Mouse (Mus musculus) bone marrow, adult 2 months (tissue): ENCODE measurements around the gene Mettl6. TPM values are rescaled to one million over a fixed set of nuclear protein-coding genes. Genes with fewer than 3 reads are reported as not detected.

Source experiments
- H3K27ac ChIP-seq: fragments of 200-500 bp; 2 replicates; pipeline ENCODE4 v1.5.1; 2012; ENCODE audit warnings: low read depth, mild to moderate bottlenecking, control low read depth, inconsistent platforms, low read length; ENCODE audit not compliant: control insufficient read depth, poor library complexity, insufficient read depth
- H3K4me1 ChIP-seq: fragments of 200-500 bp; 2 replicates; pipeline ENCODE4 v1.6.1; 2011; ENCODE audit warnings: low read length; ENCODE audit not compliant: control insufficient read depth, insufficient read depth
- H3K4me3 ChIP-seq: fragments of 200-500 bp; replicated peaks from 2 replicates; pipeline ENCODE3; 2011; ENCODE audit warnings: mild to moderate bottlenecking, low read depth, low read length, control low read depth; ENCODE audit not compliant: control insufficient read depth
- CTCF ChIP-seq: fragments of 200-500 bp; IDR thresholded peaks from 2 replicates; pipeline ENCODE4 v1.5.1; 2011; ENCODE audit warnings: low read length, control low read depth; ENCODE audit not compliant: control insufficient read depth, insufficient read depth
- POLR2A ChIP-seq: fragments of 200-500 bp; IDR thresholded peaks from 2 replicates; pipeline ENCODE4 v1.6.1; 2011; ENCODE audit warnings: low read depth, mild to moderate bottlenecking, control low read depth, low read length, borderline replicate concordance; ENCODE audit not compliant: control insufficient read depth
- WGBS: fragments of 180-500 bp; shearing (Covaris S2); methylation state at CpG from one replicate; pipeline ENCODE4 v1.1.7; 2018; 5-methylcytosine and 5-hydroxymethylcytosine counted together
- polyA plus RNA-seq: library from polyadenylated mRNA; stranded (reverse); fragments of >200 nt; gene quantifications from 2 replicates; pipeline ENCODE4 v1.2.4, GENCODE M21; 2011; ENCODE audit warnings: low replicate concordance; ENCODE audit not compliant: missing spikeins, insufficient read depth, insufficient read length

The Mettl6 gene
- polyA plus RNA-seq, 1 experiment, result 33.7 TPM

- Histone ChIP-seq H3K27ac (no peak overlapping the region), H3K4me3 (no peak overlapping the region), H3K4me1 (no peaks in the 10 kb centered on the region)
- TF ChIP-seq POLR2A, result no peak
- TF ChIP-seq CTCF, result 0 out of 2 replicates have a peak, but pooled peaks have one; percentile 16
- WGBS, result 41% methylated on average over 3 of the region's 3 CpGs
Measured at GRCm38 (mm10) chr14:31519165-31519564, 24.3 kb upstream of the Mettl6 start.

- WGBS, result 83% methylated on average over 2 of the region's 2 CpGs
- H3K4me3 ChIP-seq, result no peak overlapping the region
- no peak overlapping the region for H3K27ac ChIP-seq
- no peaks in the 10 kb centered on the region for H3K4me1 ChIP-seq
- no peak for TF ChIP-seq POLR2A
- TF ChIP-seq CTCF, result no peak
Measured at GRCm38 (mm10) chr14:31515895-31516294, 21.1 kb upstream of the Mettl6 start.

GRCm38 (mm10) chr14:31510322-31510721 is 15.5 kb upstream of the Mettl6 start:
- no peak for TF ChIP-seq CTCF
- no peak for TF ChIP-seq POLR2A
- Histone ChIP-seq H3K27ac (no peak overlapping the region), H3K4me3 (no peak overlapping the region), H3K4me1 (no peaks in the 10 kb centered on the region)
- 86% methylated on average over 3 of the region's 3 CpGs for WGBS

- Histone ChIP-seq H3K4me1 (no peaks in the 10 kb centered on the region), H3K4me3 (no peak overlapping the region), H3K27ac (no peak overlapping the region)
- 85% methylated on average over 2 of the region's 2 CpGs for WGBS
- no peak for TF ChIP-seq CTCF
- no peak for TF ChIP-seq POLR2A
Measured at GRCm38 (mm10) chr14:31509911-31510310, 15.1 kb upstream of the Mettl6 start.

GRCm38 (mm10) chr14:31506456-31506855 is 11.6 kb upstream of the Mettl6 start:
- WGBS, result 93% methylated on average over 6 of the region's 6 CpGs
- Histone ChIP-seq H3K27ac (no peak overlapping the region), H3K4me1 (no peaks in the 10 kb centered on the region), H3K4me3 (no peak overlapping the region)
- TF ChIP-seq CTCF (no peak), POLR2A (no peak)

GRCm38 (mm10) chr14:31503406-31503805 is 8.6 kb upstream of the Mettl6 start:
- H3K4me3 ChIP-seq, result no peak overlapping the region
- 92% methylated on average over 13 of the region's 13 CpGs for WGBS
- TF ChIP-seq CTCF, result no peak
- no peak for TF ChIP-seq POLR2A
- H3K4me1 ChIP-seq, result no peaks in the 10 kb centered on the region
- H3K27ac ChIP-seq, result no peak overlapping the region

GRCm38 (mm10) chr14:31499526-31499925 is 4.7 kb upstream of the Mettl6 start:
- TF ChIP-seq CTCF (no peak), POLR2A (no peak)
- H3K4me3 ChIP-seq, result no peak overlapping the region
- 94% methylated on average over 1 of the region's 1 CpGs for WGBS
- peaks cover 3% of the 10 kb centered on the region; the same call in 1 of the 2 replicates for H3K4me1 ChIP-seq
- H3K27ac ChIP-seq, result no peak overlapping the region

GRCm38 (mm10) chr14:31496241-31496646 is 1.4 kb upstream of the Mettl6 start:
- TF ChIP-seq POLR2A, result no peak
- no peak for TF ChIP-seq CTCF
- H3K27ac ChIP-seq, result no peak overlapping the region
- peaks cover 3% of the 10 kb centered on the region; the same call in 1 of the 2 replicates for H3K4me1 ChIP-seq
- H3K4me3 ChIP-seq, result peak overlapping the region; percentile 32
- 7% methylated on average over 7 of the region's 7 CpGs for WGBS

GRCm38 (mm10) chr14:31495538-31495937 is 698 bp upstream of the Mettl6 start:
- under 1% methylated on average over 8 of the region's 8 CpGs for whole genome bisulfite sequencing
- H3K27ac ChIP-seq, result peak overlapping the region; percentile 84; the same call in 1 of the 2 replicates
- TF ChIP-seq POLR2A, result no peak
- TF ChIP-seq CTCF, result no peak
- H3K4me3 ChIP-seq, result peak overlapping the region; percentile 93
- peaks cover 3% of the 10 kb centered on the region; the same call in 1 of the 2 replicates for H3K4me1 ChIP-seq
